Mouse (Mus musculus): ENCODE data around the gene Ripk1.

- TF ChIP-seq GABPA (IDR thresholded peaks at IDR 0.05; ENCODE audit: low read depth, low read length): no peak
- TF ChIP-seq POLR2AphosphoS5 (IDR thresholded peaks at IDR 0.05; ENCODE audit: borderline replicate concordance, low read depth, low read length): no peak
- peak; percentile 50; the same call in 1 of the 2 replicates for TF ChIP-seq ZMIZ1 (IDR thresholded peaks at IDR 0.05; ENCODE audit: low read depth, low read length)
- no peak for TF ChIP-seq GATA1 (IDR thresholded peaks at IDR 0.05; ENCODE audit: low read depth, low read length)
- peak in 2 of 3 experiments; percentile 39 to 67; a peak in 4 of 6 replicates for TF ChIP-seq CTCF (IDR thresholded peaks at IDR 0.05 in 2 of 3, conservative IDR thresholded peaks at IDR 0.05 in 1 of 3; ENCODE audit: control insufficient read depth in 1 of 3, insufficient read depth in 1 of 3, low read depth in 2 of 3, low read length in 3 of 3, poor library complexity in 1 of 3, severe bottlenecking in 1 of 3)
- peak; percentile 46 to 81; a peak in 2 of 4 replicates for TF ChIP-seq POLR2A (IDR thresholded peaks at IDR 0.05; ENCODE audit: control insufficient read depth in 1 of 2, insufficient read depth in 1 of 2, low read depth in 1 of 2, low read length in 2 of 2, poor library complexity in 1 of 2)
- TF ChIP-seq TAL1 (IDR thresholded peaks at IDR 0.05; ENCODE audit: low read length): no peak
- no peak for TF ChIP-seq EP300 (IDR thresholded peaks at IDR 0.05; ENCODE audit: low read depth in 1 of 2, low read length in 2 of 2)
- peak; percentile 56; the same call in 1 of the 2 replicates for TF ChIP-seq POLR2AphosphoS2 (IDR thresholded peaks at IDR 0.05; ENCODE audit: low read length)
- TF ChIP-seq TBP (IDR thresholded peaks at IDR 0.05; ENCODE audit: low read depth, low read length): peak; percentile 84
- peak; percentile 72 for TF ChIP-seq HCFC1 (IDR thresholded peaks at IDR 0.05; ENCODE audit: low read depth, low read length)
- no peak for TF ChIP-seq ZC3H11A (IDR thresholded peaks at IDR 0.05; ENCODE audit: low read depth, low read length)
- TF ChIP-seq MYC (IDR thresholded peaks at IDR 0.05; ENCODE audit: low read depth, low read length): no peak
Measured at GRCm38 (mm10) chr13:33964206-33965046, 37.7 kb upstream of the Ripk1 start, which contains the start of gene Nqo2.

Data from MEL (cell line).